Mouse (Mus musculus): ENCODE results near the gene Olig1. TPM values are rescaled to one million over a fixed set of nuclear protein-coding genes. Genes with fewer than 3 reads are reported as not detected.

Olig1 gene
- polyA plus RNA-seq, 1 experiment from 2014 or later, result 62.2 TPM

GRCm38 (mm10) chr16:91226038-91226882 lies 43.3 kb upstream of the Olig1 start:
- H3K4me3 ChIP-seq (ENCODE audit: low read depth, low read length), result peak overlapping the region; percentile 16; the same call in 1 of the 2 replicates
- H3K36me3 ChIP-seq (ENCODE audit: control insufficient read depth, insufficient read depth, low read length), result no peaks in the 10 kb centered on the region
- WGBS, result under 1% methylated on average over 60 of the region's 60 CpGs
- no peak for ATAC-seq (ENCODE audit: low read depth)
- H3K27me3 ChIP-seq (ENCODE audit: control insufficient read depth, insufficient read depth, low read length), result peaks cover 81% of the 10 kb centered on the region
- H3K4me1 ChIP-seq (ENCODE audit: control insufficient read depth, insufficient read depth, low read length), result no peaks in the 10 kb centered on the region
- no peak overlapping the region for H3K4me2 ChIP-seq (ENCODE audit: low read depth, low read length)
- H3K27ac ChIP-seq (ENCODE audit: low read depth, low read length), result no peak overlapping the region
- H3K9ac ChIP-seq (replicated peaks; ENCODE audit: low read depth, low read length), result no peak overlapping the region
- no peaks in the 10 kb centered on the region for H3K9me3 ChIP-seq (ENCODE audit: control insufficient read depth, low read length)

GRCm38 (mm10) chr16:91226883-91227759 lies 42.5 kb upstream of the Olig1 start:
- WGBS, result 1% methylated on average over 70 of the region's 85 CpGs
- no peak overlapping the region for H3K4me2 ChIP-seq (ENCODE audit: low read depth, low read length)
- H3K36me3 ChIP-seq (ENCODE audit: control insufficient read depth, insufficient read depth, low read length), result no peaks in the 10 kb centered on the region
- H3K27me3 ChIP-seq (ENCODE audit: control insufficient read depth, insufficient read depth, low read length), result peaks cover 78% of the 10 kb centered on the region
- peak overlapping the region; percentile 34; the same call in 1 of the 2 replicates for H3K9ac ChIP-seq (replicated peaks; ENCODE audit: low read depth, low read length)
- no peak for ATAC-seq (ENCODE audit: low read depth)
- no peak overlapping the region for H3K27ac ChIP-seq (ENCODE audit: low read depth, low read length)
- H3K9me3 ChIP-seq (ENCODE audit: control insufficient read depth, low read length), result no peaks in the 10 kb centered on the region
- H3K4me3 ChIP-seq (ENCODE audit: low read depth, low read length), result peak overlapping the region; percentile 16
- 0 out of 2 replicates have a peak, but pooled peaks cover 1% of the 10 kb centered on the region for H3K4me1 ChIP-seq (ENCODE audit: control insufficient read depth, insufficient read depth, low read length)

GRCm38 (mm10) chr16:91227760-91228043 lies 41.9 kb upstream of the Olig1 start:
- no peak for ATAC-seq (ENCODE audit: low read depth)

GRCm38 (mm10) chr16:91228238-91229071 lies 41.1 kb upstream of the Olig1 start:
- WGBS, result 1% methylated on average over 30 of the region's 30 CpGs
- H3K36me3 ChIP-seq (ENCODE audit: control insufficient read depth, insufficient read depth, low read length), result no peaks in the 10 kb centered on the region
- no peak for ATAC-seq (ENCODE audit: low read depth)
- peaks cover 79% of the 10 kb centered on the region for H3K27me3 ChIP-seq (ENCODE audit: control insufficient read depth, insufficient read depth, low read length)
- no peak overlapping the region for H3K4me2 ChIP-seq (ENCODE audit: low read depth, low read length)
- H3K9ac ChIP-seq (replicated peaks; ENCODE audit: low read depth, low read length), result no peak overlapping the region
- H3K4me1 ChIP-seq (ENCODE audit: control insufficient read depth, insufficient read depth, low read length), result 0 out of 2 replicates have a peak, but pooled peaks cover 3% of the 10 kb centered on the region
- no peaks in the 10 kb centered on the region for H3K9me3 ChIP-seq (ENCODE audit: control insufficient read depth, low read length)
- peak overlapping the region; percentile 10; the same call in 1 of the 2 replicates for H3K4me3 ChIP-seq (ENCODE audit: low read depth, low read length)
- H3K27ac ChIP-seq (ENCODE audit: low read depth, low read length), result no peak overlapping the region

More at GRCm38 (mm10) chr16:91227760-91228043, 41.9 kb upstream of the Olig1 start:
- Histone ChIP-seq H3K4me1 (ENCODE audit: control insufficient read depth, insufficient read depth, low read length) (0 out of 2 replicates have a peak, but pooled peaks cover 3% of the 10 kb centered on the region), H3K27ac (ENCODE audit: low read depth, low read length) (no peak overlapping the region), H3K4me3 (ENCODE audit: low read depth, low read length) (peak overlapping the region; percentile 16), H3K9ac (replicated peaks; ENCODE audit: low read depth, low read length) (no peak overlapping the region), H3K4me2 (ENCODE audit: low read depth, low read length) (no peak overlapping the region), H3K9me3 (ENCODE audit: control insufficient read depth, low read length) (no peaks in the 10 kb centered on the region), H3K36me3 (ENCODE audit: control insufficient read depth, insufficient read depth, low read length) (no peaks in the 10 kb centered on the region), H3K27me3 (ENCODE audit: control insufficient read depth, insufficient read depth, low read length) (peaks cover 79% of the 10 kb centered on the region)
- WGBS, result 2% methylated on average over 6 of the region's 6 CpGs

GRCm38 (mm10) chr16:91229072-91229348 lies 40.6 kb upstream of the Olig1 start:
- no peak overlapping the region for H3K4me2 ChIP-seq (ENCODE audit: low read depth, low read length)
- H3K9ac ChIP-seq (replicated peaks; ENCODE audit: low read depth, low read length), result no peak overlapping the region
- peaks cover 79% of the 10 kb centered on the region for H3K27me3 ChIP-seq (ENCODE audit: control insufficient read depth, insufficient read depth, low read length)
- H3K4me1 ChIP-seq (ENCODE audit: control insufficient read depth, insufficient read depth, low read length), result 0 out of 2 replicates have a peak, but pooled peaks cover 3% of the 10 kb centered on the region
- no peaks in the 10 kb centered on the region for H3K36me3 ChIP-seq (ENCODE audit: control insufficient read depth, insufficient read depth, low read length)
- under 1% methylated on average over 10 of the region's 10 CpGs for WGBS
- no peak overlapping the region for H3K27ac ChIP-seq (ENCODE audit: low read depth, low read length)
- no peaks in the 10 kb centered on the region for H3K9me3 ChIP-seq (ENCODE audit: control insufficient read depth, low read length)
- no peak for ATAC-seq (ENCODE audit: low read depth)
- peak overlapping the region; percentile 10; the same call in 1 of the 2 replicates for H3K4me3 ChIP-seq (ENCODE audit: low read depth, low read length)

- H3K4me2 ChIP-seq (ENCODE audit: low read depth, low read length), result no peak overlapping the region
- whole genome bisulfite sequencing, result 11% methylated on average over 8 of the region's 8 CpGs
- no peak for ATAC-seq (ENCODE audit: low read depth)
Measured at GRCm38 (mm10) chr16:91229643-91230042, 39.9 kb upstream of the Olig1 start.

GRCm38 (mm10) chr16:91231781-91232469 lies 37.6 kb upstream of the Olig1 start:
- Histone ChIP-seq H3K4me2 (ENCODE audit: low read depth, low read length) (no peak overlapping the region), H3K4me3 (ENCODE audit: low read depth, low read length) (no peak overlapping the region), H3K27me3 (ENCODE audit: control insufficient read depth, insufficient read depth, low read length) (peaks cover 83% of the 10 kb centered on the region), H3K9me3 (ENCODE audit: control insufficient read depth, low read length) (no peaks in the 10 kb centered on the region), H3K9ac (replicated peaks; ENCODE audit: low read depth, low read length) (no peak overlapping the region), H3K36me3 (ENCODE audit: control insufficient read depth, insufficient read depth, low read length) (no peaks in the 10 kb centered on the region), H3K4me1 (ENCODE audit: control insufficient read depth, insufficient read depth, low read length) (0 out of 2 replicates have a peak, but pooled peaks cover 3% of the 10 kb centered on the region), H3K27ac (ENCODE audit: low read depth, low read length) (no peak overlapping the region)
- WGBS, result 2% methylated on average over 26 of the region's 26 CpGs
- peak; percentile 44; the same call in 1 of the 2 replicates for ATAC-seq (ENCODE audit: low read depth)

More at GRCm38 (mm10) chr16:91229643-91230042, 39.9 kb upstream of the Olig1 start:
- H3K9me3 ChIP-seq (ENCODE audit: control insufficient read depth, low read length), result no peaks in the 10 kb centered on the region
- no peaks in the 10 kb centered on the region for H3K36me3 ChIP-seq (ENCODE audit: control insufficient read depth, insufficient read depth, low read length)
- H3K27me3 ChIP-seq (ENCODE audit: control insufficient read depth, insufficient read depth, low read length), result peaks cover 81% of the 10 kb centered on the region
- H3K4me1 ChIP-seq (ENCODE audit: control insufficient read depth, insufficient read depth, low read length), result 0 out of 2 replicates have a peak, but pooled peaks cover 3% of the 10 kb centered on the region
- no peak overlapping the region for H3K4me3 ChIP-seq (ENCODE audit: low read depth, low read length)
- no peak overlapping the region for H3K27ac ChIP-seq (ENCODE audit: low read depth, low read length)
- H3K9ac ChIP-seq (replicated peaks; ENCODE audit: low read depth, low read length), result no peak overlapping the region

All from neural tube, embryonic 14.5 days (tissue).